Mouse (Mus musculus) lung, embryonic 15.5 days (tissue): Measurements from ENCODE around the gene Tram1l1. TPM values are rescaled to one million over a fixed set of nuclear protein-coding genes. Genes with fewer than 3 reads are reported as not detected.

ENCODE experiments used
- polyA plus RNA-seq: library from polyadenylated mRNA; unstranded; fragments of >200 nt; fragmentation: Nextera tagmentation; extraction: Ambion mirVana; gene quantifications from 2 replicates; pipeline ENCODE4 v1.2.1, GENCODE M21; 2015

Tram1l1 gene
- polyA plus RNA-seq, 1 experiment from 2014 or later, result 6.2 TPM

Other genes starting within 250 kb of the Tram1l1 start
- not detected in 2 replicates for gene 1700006A11Rik, start 105.2 kb downstream of the Tram1l1 start, polyA plus RNA-seq